Mouse (Mus musculus): ENCODE results near the gene Pip5k1b.

Pip5k1b gene

DNA sequence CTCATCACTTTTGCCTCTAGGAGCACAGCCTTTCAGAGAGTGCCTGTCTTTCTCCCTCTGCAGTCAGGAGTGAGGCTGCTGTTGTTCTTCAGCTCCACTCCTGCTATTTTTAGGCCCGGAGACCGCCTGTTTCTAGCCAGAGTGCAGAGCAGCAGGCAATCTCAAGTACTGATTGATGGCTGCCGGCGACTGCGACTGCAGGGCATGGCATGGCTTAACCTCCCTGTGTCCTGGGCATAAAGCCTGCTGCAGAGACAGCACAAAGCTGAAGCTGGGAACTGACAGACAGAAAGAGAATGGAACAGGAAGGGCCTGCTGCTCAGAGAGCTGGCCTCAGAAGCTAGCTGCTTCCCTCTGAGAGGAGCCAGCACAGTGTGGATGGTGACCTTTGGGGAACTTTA lies 247.4 kb downstream of the Pip5k1b start:
- in situ Hi-C loops (cut with MseI, MboI): loop anchor here (10.0 to 25.0 kb wide), 3 partner anchors 304 to 576 kb away; partner anchors contain the start of gene Pgm5 (in 1 of the 2)

DNA sequence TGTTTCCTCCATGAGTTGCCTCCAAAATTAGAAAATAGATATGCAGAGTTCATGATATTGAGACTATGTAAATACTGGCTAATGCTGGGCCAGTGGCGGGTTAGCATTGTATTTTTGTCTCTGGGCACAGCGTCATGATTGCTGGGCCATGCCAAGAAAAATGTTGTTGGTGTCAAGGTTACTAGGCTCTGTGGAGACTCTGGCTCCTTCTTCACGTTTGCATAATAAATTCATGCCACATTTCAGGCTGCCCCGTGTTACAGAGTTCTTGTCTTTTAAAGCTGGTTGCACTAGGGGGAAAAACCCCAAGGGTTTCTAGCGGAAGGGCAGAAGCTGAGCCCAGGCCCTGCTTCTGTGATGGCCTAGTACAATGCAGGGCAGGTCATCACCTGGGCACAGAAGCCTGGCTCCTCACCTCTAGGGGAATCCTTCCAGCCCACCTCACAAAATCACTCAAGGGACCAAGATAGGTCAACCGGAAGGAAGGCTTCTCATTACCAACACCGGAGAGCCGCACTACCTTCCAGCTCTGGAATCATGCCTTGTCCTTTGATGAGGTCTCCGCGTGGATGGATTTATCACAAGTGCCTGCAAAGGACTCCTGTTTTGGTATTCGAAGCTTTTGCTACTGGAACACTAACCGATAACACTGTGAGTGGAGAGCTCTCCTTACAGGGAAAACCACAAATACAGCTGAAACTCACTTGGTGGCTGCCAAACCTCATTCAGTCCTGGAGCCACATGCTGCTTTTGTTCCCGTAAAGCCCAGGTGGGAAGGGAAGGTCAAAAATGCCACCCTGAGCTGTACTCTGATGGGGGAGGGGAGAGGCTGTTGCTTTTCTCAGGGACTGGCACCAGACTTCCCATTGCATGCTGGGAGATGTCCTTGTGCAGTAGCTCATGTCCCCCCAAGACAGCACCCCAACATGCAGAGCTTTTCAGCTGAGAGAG lies 248.1 kb downstream of the Pip5k1b start:
- in situ Hi-C loops (cut with MseI, MboI): loop anchor here (10.0 to 25.0 kb wide), 3 partner anchors 305 to 577 kb away; partner anchors contain the start of gene Pgm5 (in 1 of the 2)

DNA sequence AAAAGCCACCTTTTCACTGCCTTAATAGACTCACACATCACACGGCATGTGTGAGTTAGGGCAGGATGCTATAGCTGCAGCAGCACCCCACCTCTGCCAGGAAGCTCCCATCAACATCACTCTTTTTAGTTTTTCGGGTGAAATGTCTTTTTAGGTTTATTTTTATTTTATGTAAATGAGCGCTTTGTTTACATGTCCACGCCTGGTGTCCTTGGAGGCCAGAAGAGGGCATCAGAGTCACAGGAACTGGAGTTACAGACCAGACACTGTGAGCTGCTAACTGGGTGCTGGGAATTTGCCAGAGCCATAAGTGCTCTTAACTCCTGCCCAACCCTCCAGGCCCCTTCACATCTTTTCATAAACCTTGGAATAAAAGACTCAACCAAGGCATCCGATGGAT lies 249.3 kb downstream of the Pip5k1b start:
- in situ Hi-C loops (cut with MseI, MboI): loop anchor here (10.0 to 25.0 kb wide), 3 partner anchors 306 to 578 kb away; partner anchors contain the start of gene Pgm5 (in 1 of the 2)

DNA sequence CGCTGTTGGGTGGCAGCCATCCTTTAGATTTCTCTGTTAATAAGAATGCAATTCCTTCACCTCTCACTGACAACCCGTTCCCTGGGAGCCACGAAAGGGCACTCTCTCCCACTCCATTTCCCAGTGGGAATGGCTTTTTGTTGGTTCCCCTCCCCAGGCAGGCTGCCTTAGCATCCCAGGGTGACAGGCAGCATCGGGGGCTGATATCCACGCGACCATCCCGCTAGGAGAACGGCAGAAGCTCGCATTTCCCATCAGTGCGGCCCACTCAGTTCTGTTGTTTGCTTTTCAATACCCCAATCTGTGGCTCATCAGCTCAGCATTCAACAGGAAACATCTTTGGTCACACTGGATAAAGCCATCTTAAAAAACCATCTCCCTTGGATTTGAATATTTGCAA lies 253.5 kb downstream of the Pip5k1b start:
- in situ Hi-C loops (cut with MseI, MboI): loop anchor here (10.0 to 25.0 kb wide), 3 partner anchors 310 to 583 kb away; partner anchors contain the start of gene Pgm5 (in 1 of the 2)

DNA sequence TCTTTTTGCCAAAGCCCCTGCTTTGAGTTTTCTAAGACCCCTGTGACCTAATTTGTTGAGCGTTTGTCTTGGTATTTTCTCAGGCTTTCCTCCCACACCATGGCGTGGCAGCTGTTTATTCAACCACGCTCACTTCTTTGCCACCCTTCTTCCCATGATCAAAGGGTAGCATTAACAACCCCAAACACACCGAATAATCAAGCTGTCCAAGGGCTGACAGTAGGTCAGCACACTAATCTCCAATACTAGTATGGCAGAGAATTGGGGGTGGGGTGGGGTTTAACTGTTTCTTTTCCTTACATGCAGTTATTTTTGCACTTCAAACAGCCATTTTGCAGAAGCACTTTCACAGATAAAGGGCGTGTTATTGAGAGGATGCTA lies 253.9 kb downstream of the Pip5k1b start:
- in situ Hi-C loops (cut with MseI, MboI): loop anchor here (10.0 to 25.0 kb wide), 3 partner anchors 311 to 583 kb away; partner anchors contain the start of gene Pgm5 (in 1 of the 2)

DNA sequence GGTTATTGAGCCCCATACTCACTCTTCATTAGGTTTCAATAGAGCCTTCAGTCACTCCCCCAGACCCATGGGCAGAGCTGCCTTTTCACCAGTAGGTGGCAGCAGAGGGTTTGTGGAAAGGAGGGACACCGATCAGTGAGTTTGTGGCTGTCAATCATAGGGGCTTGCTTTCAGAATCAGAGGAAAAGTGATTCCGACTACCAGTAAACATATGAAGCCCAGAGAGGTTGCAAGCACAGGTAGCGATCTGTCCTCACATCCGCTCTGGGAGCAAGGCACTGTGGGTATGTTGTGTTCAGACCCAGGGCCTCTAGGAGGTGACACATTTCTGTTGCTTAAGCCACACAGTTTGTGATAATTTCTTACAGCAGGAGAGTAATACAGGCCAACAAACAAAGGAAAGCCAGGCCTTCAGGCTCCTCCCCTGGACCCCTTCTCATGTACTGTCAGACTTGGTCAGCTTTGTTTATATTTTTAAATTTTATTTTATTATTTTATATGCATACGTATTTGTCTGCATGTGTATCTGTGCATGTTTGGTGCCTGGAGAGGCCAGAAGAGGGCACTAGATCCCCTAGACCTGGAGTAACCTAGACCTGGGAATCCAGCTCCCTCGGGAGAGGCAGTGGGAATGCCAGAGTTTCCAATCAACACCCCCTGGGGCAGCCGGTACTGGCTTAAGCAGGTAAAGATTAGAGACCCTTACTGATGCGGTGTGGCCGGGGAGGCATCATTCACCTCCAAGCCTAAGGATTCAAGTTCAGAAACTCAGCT lies 254.5 kb downstream of the Pip5k1b start:
- in situ Hi-C loops (cut with MseI, MboI): loop anchor here (10.0 to 25.0 kb wide), 3 partner anchors 311 to 584 kb away; partner anchors contain the start of gene Pgm5 (in 1 of the 2)

DNA sequence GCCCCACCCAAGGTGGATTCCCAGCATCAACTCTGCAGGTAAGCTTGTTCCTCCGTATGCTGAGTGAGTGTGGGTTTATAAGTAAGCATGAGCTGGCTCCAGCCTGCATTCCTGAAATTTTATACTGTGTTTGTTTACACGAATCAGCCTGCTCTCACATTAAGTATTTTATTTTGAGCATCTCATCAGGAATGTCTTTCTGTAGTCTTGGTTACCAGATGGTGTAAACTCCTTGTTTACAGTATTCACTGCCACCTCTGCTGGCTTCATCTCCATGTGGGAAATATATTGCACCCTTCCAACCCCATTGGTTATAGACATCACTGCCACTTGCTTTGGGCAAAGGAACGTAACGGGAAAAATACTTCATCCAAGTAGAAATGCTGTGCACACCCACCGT lies 262.1 kb downstream of the Pip5k1b start:
- in situ Hi-C loops (cut with MseI, MboI): no loop called here

DNA sequence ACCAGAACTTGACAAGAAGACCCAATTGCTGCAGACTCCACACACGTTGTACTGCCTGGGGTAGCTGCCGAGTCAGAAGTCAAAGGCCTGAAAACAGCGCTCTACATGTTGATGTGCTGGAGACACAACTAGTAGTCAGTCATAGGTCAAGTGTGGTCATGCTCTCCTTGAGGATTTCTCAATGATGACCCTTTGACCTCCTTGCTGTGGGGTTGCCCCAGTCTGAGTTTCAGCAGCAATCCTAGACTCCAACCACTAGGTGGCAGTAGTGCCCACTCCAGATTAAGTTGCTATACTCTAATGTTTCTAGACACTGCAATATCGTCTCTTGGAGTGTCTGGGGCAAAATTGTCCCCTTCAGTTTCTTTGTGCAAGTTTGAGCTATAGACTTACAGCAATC lies 271.5 kb downstream of the Pip5k1b start:
- in situ Hi-C loops (cut with MseI, MboI): no loop called here

DNA sequence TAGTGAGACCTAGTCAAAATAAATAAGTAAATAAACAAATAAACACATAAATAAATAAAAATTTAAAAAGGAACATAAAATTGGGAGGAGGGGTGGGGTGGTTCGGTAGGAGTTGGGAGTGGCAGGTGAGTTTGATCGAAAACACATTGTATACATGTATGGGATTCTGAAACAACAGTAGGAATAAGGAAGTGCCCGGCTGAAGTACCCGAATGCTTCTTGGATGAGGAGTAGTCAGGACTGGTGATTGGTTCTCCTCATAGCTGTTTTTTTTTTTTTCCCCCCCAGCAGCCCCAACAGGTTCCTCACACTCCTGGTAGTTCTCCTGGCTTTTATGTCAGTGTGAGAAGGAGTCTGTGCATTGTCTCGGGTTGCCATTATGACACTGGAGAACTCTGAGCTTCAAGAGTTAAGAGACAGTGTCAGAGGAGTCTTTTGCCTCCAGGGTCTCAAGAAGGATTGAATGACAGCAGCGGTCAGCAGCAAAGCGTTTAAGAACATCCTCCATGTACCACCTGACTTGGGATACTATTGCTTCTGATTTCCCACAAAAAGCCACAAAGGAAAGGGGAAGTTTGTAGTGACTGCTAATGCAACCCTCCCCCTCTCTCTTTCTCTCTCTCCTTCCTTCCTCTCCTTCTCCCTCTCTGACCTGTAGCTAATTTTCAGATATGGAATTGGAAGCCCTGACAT lies 274.2 kb downstream of the Pip5k1b start:
- in situ Hi-C loops (cut with MseI, MboI): no loop called here

DNA sequence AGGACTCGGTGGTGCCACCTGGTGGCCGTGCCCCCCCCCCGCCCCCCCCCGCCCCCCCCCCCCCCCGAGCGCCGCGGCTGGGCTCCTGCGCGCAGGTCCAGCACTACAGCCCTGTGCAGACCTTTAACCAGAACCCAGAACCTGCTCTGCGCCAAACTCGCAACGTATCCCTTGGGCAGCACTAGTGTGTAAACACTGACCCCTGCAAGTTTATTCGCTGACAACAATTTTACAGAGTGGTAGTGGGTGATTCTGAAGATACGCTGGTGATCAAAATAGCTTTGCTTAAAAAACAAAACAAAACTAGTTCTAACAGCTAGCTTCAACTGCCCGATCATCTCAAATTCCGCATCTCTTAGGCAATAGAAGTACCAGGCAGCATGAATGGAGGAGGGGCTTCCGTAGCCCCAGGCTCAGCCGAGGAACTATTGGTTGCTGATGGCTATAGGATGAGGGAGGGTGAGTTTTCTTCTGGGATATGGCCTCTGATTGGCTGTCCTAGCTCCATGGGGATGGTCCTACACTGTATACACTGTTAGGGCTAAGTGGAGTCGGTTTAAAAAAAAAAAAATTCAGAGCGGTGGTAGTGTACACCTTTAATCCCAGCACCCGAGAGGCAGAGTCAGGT lies 275.0 kb downstream of the Pip5k1b start, which contains the start of gene Fxn:
TSS of gene Fxn (minus strand) at position 5 of the 628 bp plus-strand sequence.
- in situ Hi-C loops (cut with MseI, MboI): no loop called here

DNA sequence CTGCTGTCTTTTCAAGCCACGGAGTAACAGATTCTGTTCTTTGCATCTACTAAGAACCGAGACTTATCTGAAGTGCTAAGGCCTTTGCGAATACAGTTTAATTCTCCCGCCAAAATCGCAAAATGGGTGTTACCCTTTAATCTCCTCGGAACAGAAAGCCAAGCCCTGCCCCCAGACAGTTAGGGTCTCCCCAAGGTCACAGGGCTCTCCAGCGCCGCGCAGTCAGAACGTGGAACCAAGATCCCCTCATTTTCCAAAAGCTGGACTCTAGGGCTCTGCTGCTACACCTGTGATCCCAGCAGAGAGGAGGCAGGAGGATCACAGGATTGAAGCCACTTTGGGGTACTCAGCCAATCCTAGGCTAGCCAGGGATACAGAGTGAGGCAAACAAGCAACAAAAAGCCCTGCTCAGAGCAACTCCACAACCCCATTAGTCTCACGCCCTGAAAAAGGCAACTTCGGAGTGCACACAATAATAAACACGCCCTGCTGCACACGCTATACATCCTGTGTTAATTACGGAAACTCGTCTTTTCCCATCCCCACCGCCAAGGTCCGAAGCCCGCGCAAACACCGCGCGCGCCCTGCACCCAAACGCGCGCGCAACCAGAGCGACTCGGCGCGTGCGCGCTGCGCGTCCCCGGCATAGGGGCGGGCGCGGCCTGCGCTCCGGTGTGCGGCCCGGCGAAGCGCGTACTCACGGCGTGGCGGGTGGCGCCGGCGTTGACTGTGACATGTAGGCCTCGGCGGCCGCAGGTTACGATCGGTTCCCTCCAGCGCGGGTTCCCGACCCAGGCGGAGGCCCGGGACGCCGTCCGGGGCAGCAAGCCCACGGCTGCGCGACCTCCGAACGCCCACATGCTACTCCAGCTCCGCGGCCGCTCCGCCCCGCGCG lies 275.7 kb downstream of the Pip5k1b start:
- in situ Hi-C loops (cut with MseI, MboI): no loop called here

DNA sequence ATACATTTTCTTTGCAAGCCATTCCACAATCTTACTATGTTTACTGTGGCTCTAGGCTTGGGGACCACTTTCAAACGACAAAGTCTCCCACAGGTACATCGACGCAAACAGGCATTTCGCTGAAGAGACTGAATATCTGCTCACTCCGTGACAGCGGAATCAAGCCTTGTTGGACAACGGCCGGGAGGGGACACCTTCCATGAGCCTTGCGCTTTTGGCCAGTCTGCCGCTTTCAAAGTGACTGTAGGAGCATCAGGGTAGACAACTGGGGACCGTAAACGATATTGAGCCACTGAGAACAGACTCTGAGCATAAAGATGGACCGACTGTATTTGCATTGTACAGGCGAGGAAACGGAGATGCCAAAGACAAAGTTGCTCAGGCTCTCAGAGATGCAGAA lies 276.8 kb downstream of the Pip5k1b start:
- in situ Hi-C loops (cut with MseI, MboI): no loop called here

DNA sequence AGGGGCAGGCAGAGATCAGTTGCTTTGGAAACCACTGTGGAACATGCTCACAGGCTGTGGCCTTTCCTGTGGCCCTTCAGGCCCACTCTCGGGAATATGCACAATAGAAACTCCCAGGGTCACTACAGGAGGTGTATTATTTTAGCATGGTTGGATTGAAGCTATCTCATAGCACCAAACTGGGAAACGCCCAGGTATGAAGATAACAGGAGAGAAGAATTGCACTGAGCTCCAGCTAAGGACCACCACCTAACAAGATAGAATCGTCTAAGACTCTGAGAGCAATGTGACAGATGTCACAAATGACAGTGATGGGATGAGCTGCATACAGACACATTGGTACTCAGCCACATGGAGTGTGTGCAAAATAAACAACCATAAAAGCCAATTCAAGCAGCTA lies 281.4 kb downstream of the Pip5k1b start:
- in situ Hi-C loops (cut with MseI, MboI): loop anchor here in 1 of 2 experiments (25.0 kb wide), 1 partner anchor 412 kb away; no protein-coding TSS in a partner anchor

DNA sequence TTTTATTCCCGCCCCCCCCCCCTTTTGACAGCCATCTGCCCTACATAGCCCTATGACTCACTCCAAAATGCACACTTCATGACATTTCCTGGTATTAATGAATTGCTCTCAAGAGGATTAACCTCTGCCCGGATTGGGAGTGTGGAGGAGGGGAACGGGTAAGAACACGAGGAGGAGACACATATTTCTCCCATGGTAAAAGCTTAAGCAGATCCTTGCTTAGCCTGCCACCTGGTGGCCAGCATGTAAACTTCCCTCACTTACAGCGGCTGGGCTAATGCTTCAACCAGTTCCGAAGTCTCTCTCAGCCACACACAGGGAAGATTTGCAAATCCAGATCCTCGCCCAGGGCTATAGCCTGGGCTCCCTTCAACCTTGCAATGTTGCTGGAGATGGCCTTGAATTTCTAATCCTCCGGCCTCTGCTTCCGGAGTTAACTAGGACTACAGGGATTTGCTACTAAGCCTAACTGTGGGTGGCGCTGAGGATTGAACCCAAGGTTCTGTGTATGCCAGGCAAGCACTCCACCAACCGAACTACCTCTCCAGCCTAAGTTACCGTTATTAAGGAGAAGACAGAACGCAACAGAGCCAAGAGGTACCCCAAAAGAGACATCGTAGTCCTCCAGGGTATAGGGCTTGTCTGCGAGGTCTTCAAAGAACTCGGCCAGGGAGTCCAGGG lies 283.8 kb downstream of the Pip5k1b start:
- in situ Hi-C loops (cut with MseI, MboI): loop anchor here in 1 of 2 experiments (25.0 kb wide), 1 partner anchor 410 kb away; no protein-coding TSS in a partner anchor

DNA sequence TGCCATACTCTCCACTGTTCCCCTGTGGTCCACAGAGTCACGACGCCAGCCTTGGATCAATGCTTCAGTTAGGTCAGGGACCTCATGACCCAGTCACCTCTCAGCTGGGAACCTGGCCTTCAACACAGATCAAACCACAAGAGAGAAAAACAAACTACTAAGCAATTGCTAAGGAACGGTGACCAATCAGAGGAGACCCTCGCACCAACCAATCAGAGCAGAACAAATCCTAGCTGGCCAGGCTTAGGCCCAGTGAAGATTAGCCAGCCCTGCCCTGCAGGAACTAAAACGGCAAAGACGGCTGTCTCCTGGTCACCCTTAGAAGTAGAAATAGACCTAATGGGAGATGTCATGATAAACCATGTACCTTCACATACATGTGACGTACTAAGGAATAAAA lies 284.3 kb downstream of the Pip5k1b start:
- in situ Hi-C loops (cut with MseI, MboI): loop anchor here in 1 of 2 experiments (25.0 kb wide), 1 partner anchor 409 kb away; no protein-coding TSS in a partner anchor

DNA sequence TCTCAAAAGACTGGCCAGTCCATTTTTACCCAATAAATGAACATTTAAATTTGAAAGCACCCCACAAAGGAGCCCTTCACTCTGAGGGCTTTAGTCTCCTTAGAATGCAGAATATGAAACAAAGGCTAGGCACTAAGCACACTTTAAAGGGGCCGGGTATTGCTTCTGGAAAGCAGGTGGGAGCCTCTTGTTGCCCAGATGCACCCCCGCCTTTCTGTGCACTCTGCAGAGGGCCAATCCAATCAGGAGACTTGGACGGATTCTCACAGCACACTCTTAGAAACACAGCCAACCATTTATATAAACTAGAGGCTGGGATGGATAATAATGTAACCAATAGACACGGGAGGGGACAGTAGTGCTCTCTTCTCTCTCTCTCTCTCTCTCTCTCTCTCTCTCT lies 287.1 kb downstream of the Pip5k1b start:
- in situ Hi-C loops (cut with MseI, MboI): loop anchor here in 1 of 2 experiments (25.0 kb wide), 1 partner anchor 406 kb away; no protein-coding TSS in a partner anchor

DNA sequence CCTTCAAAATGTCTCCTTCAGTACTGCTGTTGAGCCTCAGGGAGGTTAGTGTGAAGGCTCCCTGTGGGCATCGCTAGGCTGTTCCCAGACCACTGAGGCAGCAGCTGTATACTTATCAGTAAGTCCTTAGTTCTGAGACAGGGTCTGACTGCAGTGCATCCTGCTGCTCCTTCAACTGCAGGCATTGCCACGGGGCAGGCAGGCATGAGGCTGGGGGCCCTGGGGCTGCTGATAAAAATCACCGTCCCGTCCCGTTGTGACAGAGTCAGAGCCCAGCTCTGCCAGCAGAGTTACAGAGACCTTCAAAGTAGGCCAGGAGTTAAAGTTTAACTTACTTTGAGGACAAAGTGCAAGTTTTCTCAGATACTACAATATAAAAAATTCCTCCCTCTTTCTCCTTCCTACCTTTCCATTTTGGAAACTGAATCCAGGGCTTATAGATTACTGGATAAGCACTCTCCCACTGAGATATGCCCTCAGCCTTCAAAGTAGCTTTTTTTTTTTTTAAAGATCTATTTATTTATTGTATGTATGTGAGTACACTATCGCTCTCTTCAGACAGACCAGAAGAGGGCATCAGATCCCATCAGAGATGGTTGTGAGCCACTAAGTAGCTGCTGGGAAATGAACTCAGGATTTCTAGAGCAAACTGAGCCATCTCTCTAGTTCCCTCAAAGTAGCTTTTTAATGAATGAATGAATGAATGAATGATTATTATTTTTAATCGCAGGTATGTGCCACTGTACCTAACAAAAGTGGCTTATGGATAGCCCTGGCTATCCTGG lies 289.4 kb downstream of the Pip5k1b start:
- in situ Hi-C loops (cut with MseI, MboI): loop anchor here in 1 of 2 experiments (25.0 kb wide), 1 partner anchor 404 kb away; no protein-coding TSS in a partner anchor

DNA sequence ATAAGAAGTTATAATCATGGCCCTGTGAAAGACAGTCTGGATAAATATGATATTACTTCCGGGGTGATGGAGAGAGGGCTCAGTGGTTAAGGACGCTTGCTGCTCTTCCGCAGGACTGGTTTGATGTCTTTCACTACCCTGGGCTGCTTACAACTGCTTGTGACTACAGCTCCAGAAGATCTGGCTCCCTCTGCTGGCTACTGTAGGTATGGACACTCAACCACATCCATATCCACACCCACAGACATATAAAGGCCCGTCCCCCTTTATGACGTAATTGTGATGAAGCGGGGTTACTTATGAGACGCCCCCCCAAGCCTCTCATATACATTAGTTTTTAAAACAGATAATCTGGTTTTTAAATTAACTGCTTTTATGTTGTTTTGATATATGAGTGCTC lies 290.7 kb downstream of the Pip5k1b start:
- in situ Hi-C loops (cut with MseI, MboI): loop anchor here in 1 of 2 experiments (25.0 kb wide), 1 partner anchor 403 kb away; no protein-coding TSS in a partner anchor
